ENCODE assay signal across 16 mouse cellular contexts in genomic region chr12:85174016-85174415, GRCm38 (mm10). TPM values are rescaled to one million over a fixed set of nuclear protein-coding genes. Genes with fewer than 3 reads are reported as not detected.
DNase-seq lines count a peak whose midpoint lies in the region; ATAC-seq and TF ChIP-seq lines count a peak whose summit lies in the region.
"Had no signal": no experiment of that assay in that cellular context is flagged by ENCODE, and none has a peak within 500 bp of the region (broad histone marks: within the 10 kb centered on the region; RNA-seq: fewer than 3 reads in every experiment).

No protein-coding gene starts in this region.

- peak; percentile 91 for DNase-seq in heart, adult 11 months
- DNase-seq in heart, postnatal 36 days: no peak
- DNase-seq in lung, postnatal 25 days (ENCODE audit: low spot score): no peak
- DNase-seq in brain, embryonic 14.5 days (ENCODE audit: low read depth): peak; percentile 62
- DNase-seq in hindbrain, postnatal 0 days (ENCODE audit: low spot score): peak; percentile 56
- no peak for DNase-seq in frontal cortex, postnatal 25 days (ENCODE audit: low spot score in 2 of 2)
- DNase-seq: cerebellum, postnatal 14 days; kidney, adult 9 months; layer of hippocampus, adult 9-11 months; liver; thymus, postnatal 4 days had no signal

- WGBS in lung, embryonic 15.5 days: 43% methylated on average over 7 of the region's 7 CpGs
- WGBS in hindbrain, postnatal 0 days: 49% methylated on average over 7 of the region's 7 CpGs

- H3K4me3 ChIP-seq in lung, embryonic 15.5 days: no peak overlapping the region
- H3K4me3 ChIP-seq in hindbrain, postnatal 0 days (ENCODE audit: low read length): no peak overlapping the region

- H3K27ac ChIP-seq in lung, embryonic 15.5 days: no peak overlapping the region
- no peak overlapping the region; the same call in 1 of the 2 replicates for H3K27ac ChIP-seq in hindbrain, postnatal 0 days

- H3K36me3 ChIP-seq in lung, embryonic 15.5 days: no peaks in the 10 kb centered on the region
- no peaks in the 10 kb centered on the region for H3K36me3 ChIP-seq in hindbrain, postnatal 0 days (ENCODE audit: insufficient read depth, low read length)

- no peak overlapping the region for H3K9ac ChIP-seq in lung, embryonic 15.5 days
- no peak overlapping the region; the same call in 1 of the 2 replicates for H3K9ac ChIP-seq in hindbrain, postnatal 0 days (replicated peaks; ENCODE audit: low read length)

- ATAC-seq in lung, embryonic 15.5 days (ENCODE audit: borderline replicate concordance, extremely low read depth, low FRiP score, low TSS enrichment): no peak
- ATAC-seq in hindbrain, postnatal 0 days: no peak
- no peak for ATAC-seq in activated CD4-positive, CD25-positive, alpha-beta regulatory T cell, adult 4 months
- ATAC-seq: CD4-positive, CD25-positive, alpha-beta regulatory T cell, adult 4 months had no signal

- intact Hi-C loops in heart, postnatal 36 days (cut with DNase I): loop anchor here (5.0 kb wide), 1 partner anchor 113 kb away; the partner anchor contains the start of genes Acyp1 and Zc2hc1c

- TF ChIP-seq POLR2A in brain, embryonic 14.5 days (IDR thresholded peaks at IDR 0.05; ENCODE audit: borderline replicate concordance, extremely low read depth, insufficient read depth, insufficient read length, poor library complexity, severe bottlenecking): no peak

- TF ChIP-seq CTCF in brain, embryonic 14.5 days (IDR thresholded peaks at IDR 0.05; ENCODE audit: borderline replicate concordance, extremely low read depth, insufficient read depth, insufficient read length): no peak
- no peak for TF ChIP-seq CTCF in hindbrain, postnatal 0 days (IDR thresholded peaks at IDR 0.05; ENCODE audit: low read depth)

- peaks cover 65% of the 10 kb centered on the region for H3K4me1 ChIP-seq in lung, embryonic 15.5 days
- H3K4me1 ChIP-seq in hindbrain, postnatal 0 days (ENCODE audit: insufficient read depth, low read length): peaks cover 35% of the 10 kb centered on the region

- 0 out of 2 replicates have a peak overlapping the region, but pooled peaks have one; percentile 80 for H3K4me2 ChIP-seq in lung, embryonic 15.5 days
- peak overlapping the region; percentile 64 for H3K4me2 ChIP-seq in hindbrain, postnatal 0 days (ENCODE audit: low read depth, low read length)

- no peaks in the 10 kb centered on the region for H3K27me3 ChIP-seq in lung, embryonic 15.5 days
- peaks cover 3% of the 10 kb centered on the region; the same call in 1 of the 2 replicates for H3K27me3 ChIP-seq in hindbrain, postnatal 0 days (ENCODE audit: insufficient read depth, low read length)

- H3K9me3 ChIP-seq in lung, embryonic 15.5 days: no peaks in the 10 kb centered on the region
- H3K9me3 ChIP-seq in hindbrain, postnatal 0 days (ENCODE audit: low read length): no peaks in the 10 kb centered on the region

RNA-seq across cellular contexts. Expression of gene Pgf, which starts 3.6 kb away (rescaled TPM):
- total RNA-seq in heart, postnatal 36 days (2021): 1 to 10 TPM; 3.4 to 4.6 TPM
- polyA plus RNA-seq in lung, embryonic 15.5 days (2015; fragmentation: Nextera tagmentation; extraction: Ambion mirVana): 10.8 and 12.7 TPM in 2 replicates
- 5.0 and 5.7 TPM in 2 replicates for polyA plus RNA-seq in brain, embryonic 14.5 days (2012; rRNA removed)
- 2.9 and 5.0 TPM in 2 replicates for total RNA-seq in hindbrain, postnatal 0 days (2014; rRNA removed)
- 10.0 TPM in 2 replicates for polyA plus RNA-seq in hindbrain, postnatal 0 days (2015; fragmentation: Nextera tagmentation; extraction: Ambion mirVana)
- polyA plus RNA-seq in activated CD4-positive, CD25-positive, alpha-beta regulatory T cell, adult 4 months (2017; shearing (Covaris generic)): not detected
- total RNA-seq: granulocyte monocyte progenitor cell, adult 5-6 weeks; megakaryocyte progenitor cell, adult 5-6 weeks had no signal
- polyA plus RNA-seq: CD4-positive, CD25-positive, alpha-beta regulatory T cell, adult 4 months had no signal

RNA-seq across cellular contexts. Expression of gene Rps6kl1, which starts 23.0 kb away (rescaled TPM):
- total RNA-seq in heart, postnatal 36 days (2021): 1 to 10 TPM; 3.6 to 3.9 TPM
- polyA plus RNA-seq in lung, embryonic 15.5 days (2015; fragmentation: Nextera tagmentation; extraction: Ambion mirVana): 1.1 and 1.4 TPM in 2 replicates
- 26.9 and 28.2 TPM in 2 replicates for polyA plus RNA-seq in brain, embryonic 14.5 days (2012; rRNA removed)
- total RNA-seq in hindbrain, postnatal 0 days (2014; rRNA removed): 42.0 TPM in 2 replicates
- 29.3 and 30.8 TPM in 2 replicates for polyA plus RNA-seq in hindbrain, postnatal 0 days (2015; fragmentation: Nextera tagmentation; extraction: Ambion mirVana)
- polyA plus RNA-seq in activated CD4-positive, CD25-positive, alpha-beta regulatory T cell, adult 4 months (2017; shearing (Covaris generic)): under 1 TPM; 0.73 to 0.83 TPM
- total RNA-seq: granulocyte monocyte progenitor cell, adult 5-6 weeks; megakaryocyte progenitor cell, adult 5-6 weeks had no signal

RNA-seq across cellular contexts. Expression of gene Eif2b2, which starts 45.3 kb away (rescaled TPM):
- 10 to 100 TPM; 42.7 to 47.7 TPM for total RNA-seq in heart, postnatal 36 days (2021)
- 88.2 and 94.9 TPM in 2 replicates for polyA plus RNA-seq in lung, embryonic 15.5 days (2015; fragmentation: Nextera tagmentation; extraction: Ambion mirVana)
- 118 and 154 TPM in 2 replicates for polyA plus RNA-seq in brain, embryonic 14.5 days (2012; rRNA removed)
- total RNA-seq in hindbrain, postnatal 0 days (2014; rRNA removed): 38.9 and 91.0 TPM in 2 replicates
- polyA plus RNA-seq in hindbrain, postnatal 0 days (2015; fragmentation: Nextera tagmentation; extraction: Ambion mirVana): 86.6 and 87.9 TPM in 2 replicates
- polyA plus RNA-seq in activated CD4-positive, CD25-positive, alpha-beta regulatory T cell, adult 4 months (2017; shearing (Covaris generic)): 10 to 100 TPM; 53.5 to 76.2 TPM

Comparison
In these comparisons a context has a peak if more than half of its experiments do, and no peak if none do; other contexts are left out.
1. DNase-seq: peak in heart, adult 11 months (single experiment), brain, embryonic 14.5 days (single experiment) and hindbrain, postnatal 0 days (single experiment); none in heart, postnatal 36 days (0 of 2), lung, postnatal 25 days (single experiment) and frontal cortex, postnatal 25 days (0 of 2).
2. RNA of gene Rps6kl1, which starts 23.0 kb away (polyA plus RNA-seq): 29.3 to 30.8 TPM in hindbrain, postnatal 0 days and 26.9 to 28.2 TPM in brain, embryonic 14.5 days; 1.1 to 1.4 TPM in lung, embryonic 15.5 days and 0.73 to 0.83 TPM in activated CD4-positive, CD25-positive, alpha-beta regulatory T cell, adult 4 months; every median in the first group is over 10 times any median in the second.